10 mouse cellular contexts compared by ENCODE assay signal in genomic region chr6:70967422-70967821, GRCm38 (mm10). TPM values are rescaled to one million over a fixed set of nuclear protein-coding genes. Genes with fewer than 3 reads are reported as not detected.
DNase-seq lines count a peak whose midpoint lies in the region; ATAC-seq and TF ChIP-seq lines count a peak whose summit lies in the region.
"Had no signal": no experiment of that assay in that cellular context is flagged by ENCODE, and none has a peak within 500 bp of the region (broad histone marks: within the 10 kb centered on the region; RNA-seq: fewer than 3 reads in every experiment).

No protein-coding gene starts in this region.

- H3K4me2 ChIP-seq in lung, embryonic 15.5 days: peak overlapping the region; percentile 34
- peak overlapping the region; percentile 50 for H3K4me2 ChIP-seq in embryonic facial prominence, embryonic 14.5 days (ENCODE audit: low read depth, low read length)
- peak overlapping the region; percentile 37; the same call in 1 of the 2 replicates for H3K4me2 ChIP-seq in intestine, postnatal 0 days (replicated peaks; ENCODE audit: low read depth)
- peak overlapping the region; percentile 48 for H3K4me2 ChIP-seq in neural tube, embryonic 15.5 days

- ATAC-seq in lung, embryonic 15.5 days (ENCODE audit: borderline replicate concordance, extremely low read depth, low FRiP score, low TSS enrichment): no peak
- 0 out of 2 replicates have a peak, but pooled peaks have one; percentile 50 for ATAC-seq in embryonic facial prominence, embryonic 14.5 days (ENCODE audit: low read depth)
- ATAC-seq in intestine, postnatal 0 days: no peak
- ATAC-seq in neural tube, embryonic 15.5 days (ENCODE audit: low FRiP score): no peak

- 0 out of 2 replicates have a peak, but pooled peaks cover 4% of the 10 kb centered on the region for H3K4me1 ChIP-seq in lung, embryonic 15.5 days
- no peaks in the 10 kb centered on the region for H3K4me1 ChIP-seq in embryonic facial prominence, embryonic 14.5 days (ENCODE audit: control insufficient read depth, insufficient read depth, low read length)
- H3K4me1 ChIP-seq in intestine, postnatal 0 days (replicated peaks; ENCODE audit: control insufficient read depth, insufficient read depth, low read length): 0 out of 2 replicates have a peak, but pooled peaks cover 3% of the 10 kb centered on the region
- peaks cover 8% of the 10 kb centered on the region for H3K4me1 ChIP-seq in neural tube, embryonic 15.5 days

- H3K27ac ChIP-seq in lung, embryonic 15.5 days: no peak overlapping the region
- no peak overlapping the region for H3K27ac ChIP-seq in embryonic facial prominence, embryonic 14.5 days (replicated peaks; ENCODE audit: low read depth, low read length)
- no peak overlapping the region for H3K27ac ChIP-seq in intestine, postnatal 0 days (ENCODE audit: low read depth, low read length)
- H3K27ac ChIP-seq in neural tube, embryonic 15.5 days (replicated peaks): no peak overlapping the region

- intact Hi-C loops in gastrocnemius, postnatal 14 days (cut with DNase I; ENCODE audit: low total_unique reads): no loop called here

- H3K9ac ChIP-seq in lung, embryonic 15.5 days: no peak overlapping the region
- 0 out of 2 replicates have a peak overlapping the region, but pooled peaks have one; percentile 38 for H3K9ac ChIP-seq in embryonic facial prominence, embryonic 14.5 days (ENCODE audit: low read depth, low read length)
- H3K9ac ChIP-seq in intestine, postnatal 0 days (ENCODE audit: low read depth, low read length): no peak overlapping the region
- H3K9ac ChIP-seq in neural tube, embryonic 15.5 days (replicated peaks): no peak overlapping the region; the same call in 1 of the 2 replicates

- H3K27me3 ChIP-seq in lung, embryonic 15.5 days: peaks cover 28% of the 10 kb centered on the region; the same call in 1 of the 2 replicates
- peaks cover 14% of the 10 kb centered on the region for H3K27me3 ChIP-seq in embryonic facial prominence, embryonic 14.5 days (replicated peaks; ENCODE audit: control insufficient read depth, insufficient read depth, low read length)
- no peaks in the 10 kb centered on the region for H3K27me3 ChIP-seq in intestine, postnatal 0 days (replicated peaks; ENCODE audit: control insufficient read depth, insufficient read depth, low read length)
- H3K27me3 ChIP-seq in neural tube, embryonic 15.5 days (replicated peaks): no peaks in the 10 kb centered on the region; the same call in 1 of the 2 replicates

- no peak for DNase-seq in lung, postnatal 14 days
- peak; percentile 48 for DNase-seq in embryonic facial prominence, embryonic 14.5 days (ENCODE audit: low spot score)
- no peak for DNase-seq in ovary, postnatal 14 days (ENCODE audit: low spot score)
- no peak for DNase-seq in frontal cortex, postnatal 10 days (ENCODE audit: low spot score in 2 of 2)
- no peak for DNase-seq in gastrocnemius, postnatal 14 days
- DNase-seq: thymus, adult 18-20 months had no signal

- no peak for TF ChIP-seq CTCF in intestine, postnatal 0 days (IDR thresholded peaks at IDR 0.05; ENCODE audit: low read depth)

- peak overlapping the region; percentile 3; the same call in 1 of the 2 replicates for H3K4me3 ChIP-seq in lung, embryonic 15.5 days
- H3K4me3 ChIP-seq in embryonic facial prominence, embryonic 14.5 days (ENCODE audit: low read depth, low read length): peak overlapping the region; percentile 21; the same call in 1 of the 2 replicates
- no peak overlapping the region for H3K4me3 ChIP-seq in intestine, postnatal 0 days (ENCODE audit: low read depth, low read length)
- H3K4me3 ChIP-seq in neural tube, embryonic 15.5 days (replicated peaks): peak overlapping the region; percentile 23

- WGBS in lung, embryonic 15.5 days: 6% methylated on average over 8 of the region's 8 CpGs
- 2% methylated on average over 7 of the region's 8 CpGs for WGBS in embryonic facial prominence, embryonic 14.5 days
- WGBS in intestine, postnatal 0 days: 17% methylated on average over 7 of the region's 8 CpGs
- WGBS in neural tube, embryonic 15.5 days: 2% methylated on average over 8 of the region's 8 CpGs

- no peaks in the 10 kb centered on the region for H3K36me3 ChIP-seq in lung, embryonic 15.5 days
- no peaks in the 10 kb centered on the region for H3K36me3 ChIP-seq in embryonic facial prominence, embryonic 14.5 days (ENCODE audit: control insufficient read depth, insufficient read depth, low read length)
- H3K36me3 ChIP-seq in intestine, postnatal 0 days (ENCODE audit: control insufficient read depth, insufficient read depth): no peaks in the 10 kb centered on the region
- no peaks in the 10 kb centered on the region for H3K36me3 ChIP-seq in neural tube, embryonic 15.5 days

- H3K9me3 ChIP-seq in lung, embryonic 15.5 days: no peaks in the 10 kb centered on the region
- H3K9me3 ChIP-seq in embryonic facial prominence, embryonic 14.5 days (ENCODE audit: control insufficient read depth, low read length): no peaks in the 10 kb centered on the region
- H3K9me3 ChIP-seq in intestine, postnatal 0 days (ENCODE audit: control insufficient read depth): no peaks in the 10 kb centered on the region
- no peaks in the 10 kb centered on the region for H3K9me3 ChIP-seq in neural tube, embryonic 15.5 days (replicated peaks)

RNA-seq across cellular contexts. Expression of gene Foxi3, which starts 11.1 kb away (rescaled TPM):
- polyA plus RNA-seq in lung, embryonic 15.5 days (2015; fragmentation: Nextera tagmentation; extraction: Ambion mirVana): not detected in 2 replicates
- polyA plus RNA-seq in embryonic facial prominence, embryonic 14.5 days (2014; fragmentation: Nextera tagmentation; extraction: Ambion mirVana): 0.51 and 1.0 TPM in 2 replicates
- polyA plus RNA-seq in intestine, postnatal 0 days (2015; fragmentation: Nextera tagmentation; extraction: Ambion mirVana): not detected in 2 replicates
- not detected in 2 replicates for polyA plus RNA-seq in neural tube, embryonic 15.5 days (2015; fragmentation: Nextera tagmentation; extraction: Ambion mirVana)
- total RNA-seq in gastrocnemius, postnatal 14 days (2021): not detected
- total RNA-seq: layer of hippocampus, postnatal 14 days had no signal

RNA-seq across cellular contexts. Expression of gene Tex37, which starts 48.7 kb away (rescaled TPM):
- polyA plus RNA-seq in lung, embryonic 15.5 days (2015; fragmentation: Nextera tagmentation; extraction: Ambion mirVana): not detected in 2 replicates
- not detected in 2 replicates for polyA plus RNA-seq in embryonic facial prominence, embryonic 14.5 days (2014; fragmentation: Nextera tagmentation; extraction: Ambion mirVana)
- not detected in 2 replicates for polyA plus RNA-seq in intestine, postnatal 0 days (2015; fragmentation: Nextera tagmentation; extraction: Ambion mirVana)
- polyA plus RNA-seq in neural tube, embryonic 15.5 days (2015; fragmentation: Nextera tagmentation; extraction: Ambion mirVana): not detected in 2 replicates
- total RNA-seq in gastrocnemius, postnatal 14 days (2021): not detected
- total RNA-seq: layer of hippocampus, postnatal 14 days had no signal
